Mouse (Mus musculus) gastrocnemius, adult 2 months (tissue): ENCODE data around the gene Cd68. TPM values are rescaled to one million over a fixed set of nuclear protein-coding genes. Genes with fewer than 3 reads are reported as not detected.

Experiments
- DNase-seq: peaks from one replicate; pipeline ENCODE4 v3.0.0; 2022
- H3K27ac ChIP-seq: fragments of 200-600 bp; 2 replicates; pipeline ENCODE4 v1.8.1; 2022; ENCODE audit warnings: mild to moderate bottlenecking
- H3K4me3 ChIP-seq: fragments of 200-600 bp; 2 replicates; pipeline ENCODE4 v1.8.1; 2022; ENCODE audit warnings: mild to moderate bottlenecking, moderate library complexity
- CTCF ChIP-seq: fragments of 200-600 bp; IDR thresholded peaks from 2 replicates; pipeline ENCODE4 v1.8.1; 2022; ENCODE audit warnings: antibody characterized with exemption, mild to moderate bottlenecking, moderate library complexity
- intact Hi-C: fragments of 180-260 bp; cut with DNase I; formaldehyde crosslinking; loops from one replicate; pipeline ENCODE4 v1.15.1; 2025
- total RNA-seq, 2 experiments: library from RNA; stranded (reverse); gene quantifications; 2 replicates each; pipeline ENCODE4 v1.2.3; 2021

The Cd68 gene
- total RNA-seq, 2 experiments from 2014 or later = 1.7 to 3.2 TPM

DNA sequence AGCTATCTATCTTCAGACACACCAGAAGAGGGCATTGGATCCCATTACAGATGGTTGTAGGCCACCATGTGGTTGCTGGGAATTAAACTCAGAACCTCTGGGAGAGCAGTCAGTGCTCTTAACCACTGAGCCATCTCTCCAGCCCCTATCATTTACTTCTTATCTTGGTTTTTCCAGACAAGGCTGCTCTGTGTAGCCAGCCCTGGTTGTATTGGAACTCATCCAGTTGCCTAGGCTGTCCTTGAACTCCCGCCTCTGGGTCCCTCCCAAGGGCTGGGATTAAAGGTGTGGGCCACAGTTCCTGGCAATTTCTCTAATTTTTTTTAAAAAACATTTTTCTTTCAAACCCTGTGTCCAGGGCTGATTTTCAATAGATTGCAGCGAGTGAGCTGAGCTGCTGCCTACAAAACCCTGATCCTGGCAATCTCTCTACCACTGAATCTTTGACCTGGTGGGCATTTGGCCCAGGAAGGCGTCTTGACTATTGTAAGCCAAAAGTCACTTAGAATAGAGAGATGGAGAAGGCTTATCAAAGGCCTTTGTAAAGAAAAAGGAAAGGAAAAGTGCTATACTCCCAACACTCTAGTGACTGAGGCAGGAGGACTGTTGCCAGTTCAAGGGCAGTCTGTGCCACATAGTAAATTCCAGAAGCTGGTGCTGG is 4.6 kb downstream of the Cd68 start:
- no peak for DNase-seq
- intact Hi-C loops = loop anchor here (10.0 kb wide), 1 partner anchor 333 kb away; the partner anchor contains the start of genes Gabarap and Phf23
- no peak for TF ChIP-seq CTCF
- peak overlapping the region; percentile 97 for H3K27ac ChIP-seq
- H3K4me3 ChIP-seq = peak overlapping the region; percentile 88

GRCm38 (mm10) chr11:69657462-69657881 is 8.5 kb downstream of the Cd68 start:
- no peak overlapping the region for H3K4me3 ChIP-seq
- intact Hi-C loops = loop anchor here (2.0 kb wide), 1 partner anchor 29 kb away; no protein-coding TSS in a partner anchor
- DNase-seq = no peak

GRCm38 (mm10) chr11:69656617-69657461 is 9.1 kb downstream of the Cd68 start:
- peak; percentile 43 for DNase-seq
- no peak overlapping the region for H3K4me3 ChIP-seq
- H3K27ac ChIP-seq = peak overlapping the region; percentile 38; the same call in 1 of the 2 replicates
- intact Hi-C loops = loop anchor here (2.0 kb wide), 1 partner anchor 28 kb away; no protein-coding TSS in a partner anchor
- TF ChIP-seq CTCF = peak; percentile 90

More at GRCm38 (mm10) chr11:69657462-69657881, 8.5 kb downstream of the Cd68 start:
- no peak for TF ChIP-seq CTCF
- H3K27ac ChIP-seq = no peak overlapping the region

- no peak for TF ChIP-seq CTCF
- Histone ChIP-seq H3K4me3 (no peak overlapping the region), H3K27ac (no peak overlapping the region)
- intact Hi-C loops = loop anchor here (2.0 kb wide), 1 partner anchor 27 kb away; no protein-coding TSS in a partner anchor
- no peak for DNase-seq
Observed at GRCm38 (mm10) chr11:69656065-69656455, 9.9 kb downstream of the Cd68 start.

DNA sequence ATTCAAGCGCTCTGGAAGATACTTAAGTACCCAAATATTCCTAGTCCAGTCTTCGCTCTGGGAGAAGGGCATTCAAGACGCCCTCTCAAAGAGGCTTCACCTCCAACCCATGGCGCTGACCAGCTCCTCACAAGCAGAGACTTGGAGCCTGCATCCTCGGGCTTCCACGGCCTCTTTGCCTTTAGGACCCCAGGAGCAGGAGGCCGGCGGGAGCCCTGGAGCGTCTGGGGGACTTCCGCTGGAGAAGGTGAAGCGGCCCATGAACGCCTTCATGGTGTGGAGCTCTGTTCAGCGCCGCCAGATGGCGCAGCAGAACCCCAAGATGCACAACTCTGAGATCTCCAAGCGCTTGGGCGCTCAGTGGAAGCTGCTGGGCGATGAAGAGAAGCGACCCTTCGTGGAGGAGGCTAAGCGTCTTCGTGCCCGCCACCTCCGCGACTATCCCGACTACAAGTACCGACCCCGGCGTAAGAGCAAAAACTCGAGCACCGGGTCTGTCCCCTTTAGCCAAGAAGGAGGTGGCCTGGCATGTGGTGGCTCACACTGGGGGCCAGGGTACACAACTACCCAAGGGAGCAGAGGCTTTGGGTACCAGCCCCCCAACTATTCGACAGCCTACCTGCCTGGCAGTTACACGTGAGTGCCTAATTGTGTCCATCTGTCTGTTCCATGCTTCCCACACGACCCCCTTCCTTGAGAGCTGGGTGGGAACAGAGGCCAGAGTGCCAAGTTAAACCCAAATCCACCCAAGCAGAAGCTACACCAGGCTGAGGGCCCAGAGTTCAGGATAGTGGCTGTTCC is 10.5 kb downstream of the Cd68 start, which contains the start of gene Sox15:
Gene Sox15 (plus strand): TSS at position 51 of the 801 bp plus-strand sequence.
- no peak within 1 kb of the TSS for H3K4me3 ChIP-seq
- intact Hi-C loops = loop anchor here (2.0 kb wide), 1 partner anchor 27 kb away; no protein-coding TSS in a partner anchor
- peak within 1 kb of the TSS; percentile 24; the same call in 1 of the 2 replicates for H3K27ac ChIP-seq
- peak; percentile 72 for DNase-seq
- TF ChIP-seq CTCF = peak; percentile 87

GRCm38 (mm10) chr11:69654760-69655159 is 11.2 kb downstream of the Cd68 start:
- no peak for TF ChIP-seq CTCF
- no peak for DNase-seq
- Histone ChIP-seq H3K4me3 (no peak overlapping the region), H3K27ac (no peak overlapping the region)
- intact Hi-C loops = no loop called here

DNA sequence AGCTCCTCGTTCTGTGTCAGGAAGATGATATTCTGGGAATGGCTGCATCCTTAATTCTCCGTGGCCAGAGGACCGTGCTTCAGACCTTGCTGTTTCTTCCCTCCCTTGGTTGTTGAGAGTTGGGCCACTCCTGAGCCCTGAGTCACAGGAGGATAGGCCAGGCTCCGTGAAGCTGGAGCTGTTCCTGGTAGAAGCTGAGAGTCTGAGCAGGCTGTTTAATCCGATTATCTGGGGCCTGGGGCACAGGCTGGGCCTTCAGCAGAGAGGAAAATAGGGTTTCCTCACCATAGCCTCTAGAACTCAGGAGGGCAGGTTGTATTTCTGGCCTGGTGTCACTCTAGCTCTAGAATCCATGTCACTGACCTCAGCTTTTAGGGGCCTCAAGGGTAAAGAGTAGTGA is 12.6 kb downstream of the Cd68 start:
- intact Hi-C loops = no loop called here
- Histone ChIP-seq H3K27ac (no peak overlapping the region), H3K4me3 (no peak overlapping the region)
- no peak for TF ChIP-seq CTCF
- DNase-seq = no peak

- intact Hi-C loops = no loop called here
- no peak for DNase-seq
- H3K4me3 ChIP-seq = no peak overlapping the region
- no peak overlapping the region for H3K27ac ChIP-seq
- TF ChIP-seq CTCF = no peak
Observed at GRCm38 (mm10) chr11:69645860-69646259, 20.1 kb downstream of the Cd68 start.

GRCm38 (mm10) chr11:69635471-69635870 is 30.5 kb downstream of the Cd68 start:
- intact Hi-C loops = no loop called here
- TF ChIP-seq CTCF = no peak
- no peak for DNase-seq
- Histone ChIP-seq H3K27ac (no peak overlapping the region), H3K4me3 (0 out of 2 replicates have a peak overlapping the region, but pooled peaks have one; percentile 2)

- no peak for TF ChIP-seq CTCF
- DNase-seq = peak; percentile 87
- intact Hi-C loops = no loop called here
Observed at GRCm38 (mm10) chr11:69633128-69633866, 32.7 kb downstream of the Cd68 start.

DNA sequence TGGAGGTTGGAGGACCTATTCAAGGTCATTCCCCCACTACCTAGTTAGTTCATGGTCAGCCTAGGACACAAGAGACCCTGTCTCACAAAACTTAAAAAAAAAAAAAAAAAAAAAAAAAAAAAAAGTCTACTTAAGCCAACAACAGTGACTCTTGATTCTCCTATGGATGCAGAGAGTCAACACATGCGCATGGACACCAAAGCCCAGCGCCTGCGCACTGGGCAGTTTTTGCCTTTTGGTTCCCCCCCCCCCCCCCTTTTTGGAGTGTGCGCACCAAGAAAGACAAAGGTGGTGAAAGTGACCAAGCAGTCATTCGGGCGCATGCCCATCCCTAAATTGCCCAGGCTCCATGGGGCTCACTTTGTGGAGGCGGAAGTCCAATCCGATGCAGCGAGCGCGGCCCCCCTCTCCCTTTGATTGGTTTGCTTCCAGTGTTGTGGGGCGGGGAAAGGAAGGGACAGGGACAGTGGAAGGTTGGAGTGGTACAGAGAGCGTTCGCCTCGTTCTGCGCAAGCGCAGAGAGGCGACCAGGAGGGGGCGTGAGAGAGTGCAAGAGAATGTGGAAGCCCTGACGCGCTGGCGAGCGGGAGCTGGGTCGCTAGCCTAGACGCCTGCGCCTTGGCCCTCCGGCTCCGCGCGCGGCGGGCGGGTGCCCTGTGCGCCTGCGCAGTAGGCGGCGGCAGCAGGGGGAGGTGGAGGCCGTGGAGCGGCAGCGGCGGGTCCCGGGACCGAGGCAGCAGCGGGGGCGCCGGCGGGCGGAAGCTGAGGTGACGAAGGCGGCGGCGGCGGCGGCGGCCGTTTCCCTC is 33.5 kb downstream of the Cd68 start, which contains the start of gene Fxr2:
Gene Fxr2 (plus strand): TSS at position 707 of the 806 bp plus-strand sequence.
- H3K27ac ChIP-seq = peak within 1 kb of the TSS; percentile 94
- peak; percentile 100 for DNase-seq
- TF ChIP-seq CTCF = peak; percentile 86
- intact Hi-C loops = no loop called here
- peak within 1 kb of the TSS; percentile 97 for H3K4me3 ChIP-seq

More at GRCm38 (mm10) chr11:69633128-69633866, 32.7 kb downstream of the Cd68 start:
- H3K27ac ChIP-seq = peak overlapping the region; percentile 94
- H3K4me3 ChIP-seq = peak overlapping the region; percentile 97
